Mouse (Mus musculus): ENCODE measurements around the gene Tprgl.

The Tprgl gene

GRCm38 (mm10) chr4:154118782-154119181 is 41.7 kb downstream of the Tprgl start:
- DNase-seq (ENCODE audit: low spot score): peak; percentile 42

- no peak for DNase-seq (ENCODE audit: low spot score)
These were observed 44.0 kb downstream of the Tprgl start for GRCm38 (mm10) chr4:154116421-154116820.

- DNase-seq (ENCODE audit: low spot score): no peak
These were observed 50.6 kb downstream of the Tprgl start for GRCm38 (mm10) chr4:154109850-154110243.

- DNase-seq (ENCODE audit: low spot score): no peak
These were observed 51.1 kb downstream of the Tprgl start for GRCm38 (mm10) chr4:154109216-154109849.

All from lung, postnatal 25 days (tissue).